Mouse (Mus musculus): ENCODE measurements around the gene Nol6. TPM values are rescaled to one million over a fixed set of nuclear protein-coding genes. Genes with fewer than 3 reads are reported as not detected.

Gene Nol6
- total and polyA plus RNA-seq, 2 experiments from 2014 or later, result 7.3 to 39.8 TPM

- H3K4me3 ChIP-seq (ENCODE audit: low read depth, low read length), result no peak overlapping the region
- 78% methylated on average over 3 of the region's 3 CpGs for WGBS
- no peaks in the 10 kb centered on the region for H3K4me1 ChIP-seq (ENCODE audit: control insufficient read depth, insufficient read depth)
- no peak overlapping the region for H3K9ac ChIP-seq (replicated peaks; ENCODE audit: low read depth, low read length)
- DNase-seq (ENCODE audit: low spot score) (no peak), ATAC-seq (ENCODE audit: insufficient read depth, low read depth) (no peak)
- no peaks in the 10 kb centered on the region for H3K9me3 ChIP-seq (replicated peaks; ENCODE audit: control insufficient read depth, low read length)
- H3K36me3 ChIP-seq (replicated peaks; ENCODE audit: control insufficient read depth, insufficient read depth, low read length), result peaks cover 79% of the 10 kb centered on the region
- no peak for TF ChIP-seq EP300 (IDR thresholded peaks at IDR 0.05; ENCODE audit: low read depth)
- TF ChIP-seq CTCF (IDR thresholded peaks at IDR 0.05; ENCODE audit: low read depth), result no peak
- H3K4me2 ChIP-seq (ENCODE audit: low read depth, low read length), result no peak overlapping the region
- H3K27me3 ChIP-seq (ENCODE audit: control insufficient read depth, insufficient read depth, low read length), result no peaks in the 10 kb centered on the region
- H3K27ac ChIP-seq (ENCODE audit: low read depth), result no peak overlapping the region
Observed at GRCm38 (mm10) chr4:41116817-41117216, 7.4 kb downstream of the Nol6 start.

- ATAC-seq (ENCODE audit: insufficient read depth, low read depth) (no peak), DNase-seq (ENCODE audit: low spot score) (no peak)
- H3K36me3 ChIP-seq (replicated peaks; ENCODE audit: control insufficient read depth, insufficient read depth, low read length), result peaks cover 69% of the 10 kb centered on the region
- WGBS, result 92% methylated on average over 15 of the region's 15 CpGs
- TF ChIP-seq CTCF (IDR thresholded peaks at IDR 0.05; ENCODE audit: low read depth), result no peak
- TF ChIP-seq EP300 (IDR thresholded peaks at IDR 0.05; ENCODE audit: low read depth), result no peak
- no peak overlapping the region for H3K9ac ChIP-seq (replicated peaks; ENCODE audit: low read depth, low read length)
- no peaks in the 10 kb centered on the region for H3K9me3 ChIP-seq (replicated peaks; ENCODE audit: control insufficient read depth, low read length)
- no peak overlapping the region for H3K4me2 ChIP-seq (ENCODE audit: low read depth, low read length)
- no peak overlapping the region for H3K4me3 ChIP-seq (ENCODE audit: low read depth, low read length)
- no peaks in the 10 kb centered on the region for H3K4me1 ChIP-seq (ENCODE audit: control insufficient read depth, insufficient read depth)
- H3K27me3 ChIP-seq (ENCODE audit: control insufficient read depth, insufficient read depth, low read length), result no peaks in the 10 kb centered on the region
- no peak overlapping the region for H3K27ac ChIP-seq (ENCODE audit: low read depth)
Observed at GRCm38 (mm10) chr4:41115793-41116192, 8.5 kb downstream of the Nol6 start.

- DNase-seq (ENCODE audit: low spot score) (no peak), ATAC-seq (ENCODE audit: insufficient read depth, low read depth) (no peak)
- Histone ChIP-seq H3K4me1 (ENCODE audit: control insufficient read depth, insufficient read depth) (no peaks in the 10 kb centered on the region), H3K27me3 (ENCODE audit: control insufficient read depth, insufficient read depth, low read length) (no peaks in the 10 kb centered on the region), H3K4me2 (ENCODE audit: low read depth, low read length) (no peak overlapping the region), H3K9me3 (replicated peaks; ENCODE audit: control insufficient read depth, low read length) (no peaks in the 10 kb centered on the region), H3K27ac (ENCODE audit: low read depth) (no peak overlapping the region), H3K36me3 (replicated peaks; ENCODE audit: control insufficient read depth, insufficient read depth, low read length) (peaks cover 62% of the 10 kb centered on the region), H3K4me3 (ENCODE audit: low read depth, low read length) (no peak overlapping the region), H3K9ac (replicated peaks; ENCODE audit: low read depth, low read length) (no peak overlapping the region)
- 86% methylated on average over 6 of the region's 6 CpGs for WGBS
- TF ChIP-seq CTCF (IDR thresholded peaks at IDR 0.05; ENCODE audit: low read depth) (no peak), EP300 (IDR thresholded peaks at IDR 0.05; ENCODE audit: low read depth) (no peak)
Observed at GRCm38 (mm10) chr4:41115074-41115473, 9.2 kb downstream of the Nol6 start.

DNA sequence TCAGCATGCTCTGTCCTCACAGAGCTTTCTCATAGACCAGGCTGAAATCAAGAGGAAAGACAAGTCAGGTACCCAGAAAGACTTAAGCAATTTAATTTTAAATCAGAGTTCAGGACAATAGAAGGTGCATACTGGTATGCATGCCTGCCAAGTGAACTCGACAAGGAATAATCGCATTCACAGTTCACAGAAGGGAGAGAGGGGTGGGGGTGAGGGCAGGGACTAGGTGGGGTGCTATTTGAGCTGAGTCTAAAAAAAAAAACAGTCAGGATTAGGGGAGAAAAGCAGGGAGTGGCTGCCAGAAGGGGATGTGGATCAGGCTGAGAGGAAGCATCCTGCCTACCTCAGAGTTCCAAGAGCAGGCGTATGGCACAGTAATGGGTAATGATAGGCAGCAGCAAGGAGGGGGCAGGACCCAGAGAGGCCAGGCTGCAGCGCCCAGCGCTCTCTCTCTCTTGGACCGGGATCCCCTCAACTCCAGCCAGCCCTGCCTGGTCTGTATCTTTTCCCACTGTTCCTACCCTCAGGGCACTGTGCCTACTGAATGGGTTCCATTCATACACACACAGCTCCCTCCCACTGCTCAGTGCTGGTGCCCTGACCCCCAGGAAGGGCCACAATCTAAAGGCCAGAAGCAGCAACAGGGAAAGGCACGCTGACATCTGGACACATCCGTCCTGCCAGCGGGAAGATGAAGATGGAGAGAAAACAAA lies 9.7 kb downstream of the Nol6 start:
- DNase-seq (ENCODE audit: low spot score) (no peak), ATAC-seq (ENCODE audit: insufficient read depth, low read depth) (no peak)
- no peak for TF ChIP-seq EP300 (IDR thresholded peaks at IDR 0.05; ENCODE audit: low read depth)
- TF ChIP-seq CTCF (IDR thresholded peaks at IDR 0.05; ENCODE audit: low read depth), result no peak
- Histone ChIP-seq H3K36me3 (replicated peaks; ENCODE audit: control insufficient read depth, insufficient read depth, low read length) (peaks cover 56% of the 10 kb centered on the region), H3K4me2 (ENCODE audit: low read depth, low read length) (no peak overlapping the region), H3K27me3 (ENCODE audit: control insufficient read depth, insufficient read depth, low read length) (no peaks in the 10 kb centered on the region), H3K9me3 (replicated peaks; ENCODE audit: control insufficient read depth, low read length) (no peaks in the 10 kb centered on the region), H3K9ac (replicated peaks; ENCODE audit: low read depth, low read length) (no peak overlapping the region), H3K27ac (ENCODE audit: low read depth) (no peak overlapping the region), H3K4me1 (ENCODE audit: control insufficient read depth, insufficient read depth) (no peaks in the 10 kb centered on the region), H3K4me3 (ENCODE audit: low read depth, low read length) (no peak overlapping the region)
- WGBS, result 84% methylated on average over 9 of the region's 9 CpGs

DNA sequence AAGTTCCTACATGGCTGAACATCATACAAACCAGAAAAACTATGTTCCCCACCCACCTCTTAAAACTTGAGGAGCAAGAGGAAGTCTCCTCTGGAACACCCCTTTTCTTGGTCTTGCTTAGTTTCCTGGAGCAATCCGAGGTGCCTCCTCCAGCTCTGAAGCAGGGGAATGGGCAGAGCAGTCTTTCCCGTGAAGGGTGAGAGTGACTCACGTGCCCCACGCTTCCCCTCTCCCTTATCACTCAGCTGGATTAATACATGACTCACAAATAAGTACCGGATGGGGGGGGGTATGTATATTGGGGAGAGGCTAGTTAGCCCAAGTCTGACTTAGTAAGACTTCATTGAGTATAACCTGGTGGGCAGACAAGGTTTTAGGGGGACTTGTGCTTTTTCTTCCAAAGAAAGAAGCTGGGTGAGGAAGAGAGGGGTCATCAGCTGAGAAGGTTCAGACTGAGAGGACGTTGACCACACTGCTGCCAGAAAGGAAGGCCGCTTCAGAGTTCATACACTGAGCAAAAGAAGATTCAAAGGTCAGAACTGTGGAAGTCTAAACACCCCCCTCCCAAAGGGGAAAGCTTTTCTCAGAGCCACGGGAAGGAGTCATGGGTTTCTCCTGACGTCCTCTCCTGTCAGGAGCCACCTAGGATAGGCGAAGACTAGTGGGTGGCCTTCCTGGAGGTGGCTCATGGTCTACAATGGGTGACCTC lies 15.4 kb downstream of the Nol6 start:
- peaks cover 2% of the 10 kb centered on the region for H3K36me3 ChIP-seq (replicated peaks; ENCODE audit: control insufficient read depth, insufficient read depth, low read length)
- H3K27me3 ChIP-seq (ENCODE audit: control insufficient read depth, insufficient read depth, low read length), result no peaks in the 10 kb centered on the region
- DNase-seq (ENCODE audit: low spot score), result no peak
- H3K4me3 ChIP-seq (ENCODE audit: low read depth, low read length), result no peak overlapping the region
- H3K4me2 ChIP-seq (ENCODE audit: low read depth, low read length), result no peak overlapping the region
- no peaks in the 10 kb centered on the region for H3K4me1 ChIP-seq (ENCODE audit: control insufficient read depth, insufficient read depth)
- no peak for ATAC-seq (ENCODE audit: insufficient read depth, low read depth)
- H3K9me3 ChIP-seq (replicated peaks; ENCODE audit: control insufficient read depth, low read length), result no peaks in the 10 kb centered on the region
- no peak overlapping the region for H3K27ac ChIP-seq (ENCODE audit: low read depth)
- no peak overlapping the region for H3K9ac ChIP-seq (replicated peaks; ENCODE audit: low read depth, low read length)
- 49% methylated on average over 10 of the region's 10 CpGs for WGBS
- no peak for TF ChIP-seq EP300 (IDR thresholded peaks at IDR 0.05; ENCODE audit: low read depth)
- TF ChIP-seq CTCF (IDR thresholded peaks at IDR 0.05; ENCODE audit: low read depth), result no peak
